Mouse (Mus musculus) liver, postnatal 0 days (tissue): ENCODE measurements at regions not wholly inside any gene's neighbourhood (a gene's known extent, or its start where the extent isn't known, plus 50 kb on each side); places are given as distances from the start of the nearest gene placed in this dataset.

ENCODE experiments used
- CTCF ChIP-seq: sonication (generic); IDR thresholded peaks from 2 replicates; pipeline ENCODE4 v1.5.1; 2016; ENCODE audit warnings: antibody characterized with exemption, low read depth
- EP300 ChIP-seq: IDR thresholded peaks from 2 replicates; pipeline ENCODE4 v1.6.1; 2016; ENCODE audit warnings: antibody characterized with exemption, low read depth, mild to moderate bottlenecking

DNA sequence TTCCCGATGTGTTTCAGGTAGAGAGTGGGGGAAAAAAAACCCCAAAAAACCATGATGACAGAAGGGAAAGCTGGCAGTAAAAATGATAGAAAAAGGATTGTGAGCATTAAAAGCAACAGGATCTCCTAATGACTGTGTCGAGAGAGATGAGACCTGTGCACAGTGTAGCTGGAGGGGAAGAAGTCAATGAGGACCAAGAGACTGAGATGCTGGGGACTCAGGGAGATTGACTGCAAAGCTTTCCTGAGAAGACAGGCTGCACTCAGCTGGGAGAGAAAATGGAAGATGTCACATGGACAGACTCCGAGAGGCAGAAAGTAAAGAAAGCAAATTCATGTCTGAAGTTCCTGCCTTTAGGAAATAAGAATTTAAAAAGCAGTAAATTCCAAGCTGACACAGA lies 55.7 kb upstream of the Atg10 start:
- TF ChIP-seq CTCF (no peak), EP300 (no peak)
